Mouse (Mus musculus) stomach, adult 2 months (tissue): Measurements from ENCODE around the gene Derl3. TPM values are rescaled to one million over a fixed set of nuclear protein-coding genes. Genes with fewer than 3 reads are reported as not detected.

Experiments
- polyA plus RNA-seq: library from polyadenylated mRNA; depleted of rRNA; stranded (reverse); fragments of >200 nt; gene quantifications from 2 replicates; pipeline ENCODE4 v1.2.3, GENCODE M21; 2012; rRNA removed

Derl3 gene
- polyA plus RNA-seq, result 28.9 and 38.8 TPM in 2 replicates

DNA sequence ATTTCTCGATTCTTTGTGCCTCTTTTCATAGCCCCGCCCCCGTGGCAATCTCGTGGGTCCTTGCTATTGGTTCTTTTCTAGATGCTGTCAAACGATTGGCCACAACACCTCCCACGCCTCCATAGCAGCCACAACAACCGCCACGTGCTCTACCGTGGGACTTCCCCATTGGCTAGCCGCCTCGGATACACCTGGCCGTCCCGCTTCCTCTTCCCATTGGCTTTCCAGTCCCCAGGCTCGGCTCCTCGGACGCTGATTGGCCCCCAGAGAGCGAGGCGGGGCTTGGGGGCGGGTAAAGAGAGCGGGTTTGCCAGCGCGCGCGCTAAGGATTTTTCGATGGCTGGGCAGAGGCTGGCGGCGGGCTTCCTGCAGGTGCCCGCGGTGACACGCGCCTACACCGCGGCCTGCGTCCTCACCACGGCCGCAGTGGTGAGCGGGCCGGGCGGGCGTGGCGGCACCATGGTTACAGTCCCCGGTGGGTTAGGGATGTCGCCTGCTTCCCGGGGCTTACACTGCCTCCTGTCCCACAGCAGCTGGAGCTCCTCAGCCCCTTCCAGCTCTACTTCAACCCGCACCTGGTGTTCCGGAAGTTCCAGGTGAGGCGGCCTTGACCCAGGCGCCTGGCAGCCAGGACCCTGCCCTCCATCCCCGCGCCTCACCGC lies at the start of gene Derl3:
Gene Derl3 (plus strand): TSS at position 325 of the 662 bp plus-strand sequence.

GRCm38 (mm10) chr10:75859786-75860470 lies 33.3 kb upstream of the Derl3 start, which contains the start of gene Mif:
Mif (minus strand) TSS chr10:75860240.

GRCm38 (mm10) chr10:75921026-75921725 lies 28.0 kb downstream of the Derl3 start, which contains the start of gene Smarcb1:
Smarcb1 (minus strand) TSS chr10:75921617.

GRCm38 (mm10) chr10:75932891-75933290 lies 39.7 kb downstream of the Derl3 start, which contains the start of gene Chchd10:
Chchd10 (plus strand) TSS chr10:75933130.

DNA sequence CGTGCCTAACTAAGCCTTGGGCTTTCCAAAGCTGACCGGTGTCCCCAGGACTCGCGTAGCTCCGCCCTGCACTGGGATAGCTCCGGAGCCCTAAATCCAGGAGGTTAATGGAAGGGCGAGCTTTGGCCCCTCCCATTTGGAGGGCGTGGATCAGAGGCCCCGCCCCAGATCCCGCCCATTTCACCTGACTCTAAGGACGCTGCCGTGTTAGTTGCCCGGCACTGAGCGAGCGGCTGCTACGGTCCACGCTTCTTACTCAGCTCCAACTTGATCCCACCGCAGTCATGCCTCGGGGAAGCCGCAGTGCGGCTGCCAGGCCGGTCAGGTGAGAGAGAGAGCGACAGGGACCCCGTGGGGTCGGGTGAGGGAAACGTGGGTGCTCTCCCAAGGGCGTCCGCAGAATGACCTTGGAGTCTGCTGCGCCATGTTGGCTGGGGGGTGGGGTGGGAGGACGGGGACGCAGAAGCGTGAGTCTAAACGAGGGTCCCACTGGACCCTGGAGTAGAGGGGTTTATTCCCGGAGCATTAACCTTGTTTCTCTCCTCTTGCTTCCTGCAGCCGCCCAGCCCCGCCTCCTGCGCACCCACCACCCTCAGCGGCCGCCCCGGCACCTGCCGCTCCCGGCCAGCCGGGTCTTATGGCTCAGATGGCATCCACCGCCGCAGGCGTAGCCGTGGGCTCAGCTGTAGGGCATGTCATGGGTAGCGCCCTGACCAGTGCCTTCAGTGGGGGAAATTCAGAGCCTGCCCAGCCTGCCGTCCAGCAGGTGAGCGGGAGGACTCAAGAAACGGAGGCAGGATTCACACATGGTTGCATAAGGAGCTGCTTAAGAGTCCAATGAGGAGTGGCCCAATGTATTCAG lies 42.7 kb downstream of the Derl3 start, which contains the start of gene Mmp11:
Gene Mmp11 (minus strand): TSS at position 817 of the 862 bp plus-strand sequence.

DNA sequence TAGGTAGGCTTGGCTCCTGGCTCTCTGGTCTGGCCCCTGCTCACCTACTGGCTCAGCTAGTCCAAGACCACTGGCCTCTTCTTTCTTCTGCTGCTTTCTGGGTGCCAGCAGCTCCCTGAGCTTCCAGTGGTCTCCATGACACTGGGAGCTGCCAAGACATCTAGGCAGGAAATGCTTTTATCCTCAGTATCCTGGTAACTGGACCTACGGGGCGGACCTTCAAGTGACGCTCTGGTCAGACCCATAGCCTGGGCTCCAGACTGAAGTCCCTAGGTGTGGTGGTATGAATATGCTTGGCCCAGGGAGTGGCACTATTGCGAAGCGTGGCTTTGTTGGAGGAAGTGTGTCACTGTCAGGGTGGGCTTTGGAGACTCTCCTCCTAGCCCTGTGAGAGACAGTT lies 47.3 kb downstream of the Derl3 start, which contains the start of gene Gm867:
Gene Gm867 (minus strand): TSS at position 153 of the 400 bp plus-strand sequence.

DNA sequence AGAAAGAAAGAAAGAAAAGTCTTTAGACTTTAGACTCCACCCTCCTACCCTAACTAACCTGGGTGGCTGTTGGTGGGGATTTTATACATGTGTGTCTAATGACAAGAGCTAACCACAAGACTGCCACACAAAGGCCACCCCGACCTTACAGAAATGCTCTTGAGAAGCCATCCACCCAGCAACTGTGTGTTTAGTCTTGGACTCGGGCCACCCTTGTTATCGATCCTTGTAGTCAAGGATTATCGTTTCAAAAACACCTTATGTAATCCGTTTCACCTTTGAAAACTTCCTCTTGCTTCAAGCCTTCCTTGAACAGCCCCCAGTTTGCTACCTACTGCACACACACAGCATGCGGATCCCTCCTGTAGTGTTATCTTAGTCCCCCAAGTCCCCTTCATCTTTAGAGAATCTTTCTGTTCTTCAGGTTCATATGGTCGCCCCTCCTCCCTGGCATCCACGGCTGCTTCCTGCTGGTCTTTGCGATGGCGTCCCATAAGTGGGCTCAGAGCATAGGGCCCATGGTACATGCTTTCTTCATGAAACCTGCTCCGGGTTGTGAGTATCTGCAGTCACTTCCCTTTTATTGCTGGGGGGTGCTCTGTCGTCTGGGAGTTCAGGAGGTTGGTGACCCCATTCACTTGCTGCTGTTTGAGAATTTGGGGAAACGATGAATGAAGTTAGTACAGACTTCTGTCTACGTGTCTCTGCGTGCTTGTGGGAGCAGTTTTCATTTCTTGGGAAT lies 49.7 kb downstream of the Derl3 start, which contains the start of gene Vpreb3:
Gene Vpreb3 (plus strand): TSS at position 322 of the 742 bp plus-strand sequence.

Other genes starting within 250 kb of the Derl3 start
- 16.5 and 18.7 TPM in 2 replicates for gene Susd2, start 249.4 kb upstream of the Derl3 start, polyA plus RNA-seq
- 15.4 and 19.2 TPM in 2 replicates for gene Cabin1, start 129.1 kb upstream of the Derl3 start, polyA plus RNA-seq
- gene Ddt, start 120.0 kb upstream of the Derl3 start, polyA plus RNA-seq, result 55.7 and 66.9 TPM in 2 replicates
- gene Gm20441, start 112.5 kb upstream of the Derl3 start, polyA plus RNA-seq, result 0.61 TPM in 1 of 2 replicates, not detected in the other
- 37.5 and 38.9 TPM in 2 replicates for gene Gstt3, start 112.0 kb upstream of the Derl3 start, polyA plus RNA-seq
- gene Gstt1, start 94.8 kb upstream of the Derl3 start, polyA plus RNA-seq, result 55.2 and 70.1 TPM in 2 replicates
- gene Gstt4, start 70.9 kb upstream of the Derl3 start, polyA plus RNA-seq, result not detected in 2 replicates
- gene Gstt2, start 56.0 kb upstream of the Derl3 start, polyA plus RNA-seq, result 104 and 132 TPM in 2 replicates
- 921 and 1,563 TPM in 2 replicates for gene Mif, start 33.2 kb upstream of the Derl3 start, polyA plus RNA-seq
- 32.3 and 34.3 TPM in 2 replicates for gene Smarcb1, start 28.2 kb downstream of the Derl3 start, polyA plus RNA-seq
- gene Chchd10, start 39.7 kb downstream of the Derl3 start, polyA plus RNA-seq, result 1,169 and 2,852 TPM in 2 replicates
- 11.6 and 13.7 TPM in 2 replicates for gene Mmp11, start 43.1 kb downstream of the Derl3 start, polyA plus RNA-seq
- gene Gm867, start 47.3 kb downstream of the Derl3 start, polyA plus RNA-seq, result 0.11 TPM in 1 of 2 replicates, not detected in the other
- gene Vpreb3, start 49.6 kb downstream of the Derl3 start, polyA plus RNA-seq, result 0.11 and 0.31 TPM in 2 replicates
- not detected in 2 replicates for gene Gm5134, start 61.1 kb downstream of the Derl3 start, polyA plus RNA-seq
- 1.3 and 1.5 TPM in 2 replicates for gene Zfp280b, start 139.2 kb downstream of the Derl3 start, polyA plus RNA-seq
- gene Slc5a4b, start 217.5 kb downstream of the Derl3 start, polyA plus RNA-seq, result 0.02 and 0.04 TPM in 2 replicates